In the genomic region with DNA sequence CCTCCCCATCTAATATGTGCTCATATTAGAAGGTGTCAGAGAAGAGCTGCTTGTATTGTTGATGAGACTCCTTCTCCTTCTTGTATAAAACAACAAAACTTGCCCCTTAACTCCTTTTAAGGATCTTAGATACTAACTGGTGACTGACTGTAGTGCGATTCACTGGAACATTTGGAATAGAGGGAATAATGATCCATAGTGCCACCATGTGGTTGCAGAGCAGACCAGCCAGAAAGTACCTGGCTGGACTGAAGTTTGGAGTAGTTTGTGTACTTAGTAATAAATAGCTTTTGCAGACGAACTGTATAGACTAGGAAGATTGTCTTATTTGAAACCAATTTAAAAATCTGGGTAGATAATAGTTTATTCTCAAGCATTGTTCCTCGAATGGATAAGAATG, we compare ENCODE assay signal across 10 mouse cellular contexts. TPM values are rescaled to one million over a fixed set of nuclear protein-coding genes. Genes with fewer than 3 reads are reported as not detected.
A peak's percentile ranks its signal among the peaks of the same experiment; 100 is the strongest.
DNase-seq lines count a peak whose midpoint lies in the region; ATAC-seq and TF ChIP-seq lines count a peak whose summit lies in the region.
"Had no signal": no experiment of that assay in that cellular context is flagged by ENCODE, and none has a peak within 500 bp of the region (broad histone marks: within the 10 kb centered on the region; RNA-seq: fewer than 3 reads in every experiment).

No protein-coding gene starts in this region.

- no peak overlapping the region for H3K9ac ChIP-seq in heart, postnatal 0 days (replicated peaks; ENCODE audit: low read depth, low read length)
- H3K9ac ChIP-seq in heart, embryonic 12.5 days = no peak overlapping the region

- no peak for TF ChIP-seq POLR2A in lung, adult 2 months (IDR thresholded peaks at IDR 0.05; ENCODE audit: borderline replicate concordance, extremely low read depth, low read depth, low read length)
- no peak for TF ChIP-seq POLR2A in thymus, adult 2 months (IDR thresholded peaks at IDR 0.05; ENCODE audit: control insufficient read depth, extremely low read depth, insufficient read depth, low read length, poor library complexity)

- peak; percentile 55 for TF ChIP-seq CTCF in heart, postnatal 0 days (IDR thresholded peaks at IDR 0.05; ENCODE audit: low read depth)
- TF ChIP-seq CTCF in lung, adult 2 months (IDR thresholded peaks at IDR 0.05; ENCODE audit: insufficient read depth, low read length) = peak; percentile 27; the same call in 1 of the 2 replicates
- no peak for TF ChIP-seq CTCF in thymus, adult 2 months (IDR thresholded peaks at IDR 0.05; ENCODE audit: borderline replicate concordance, control insufficient read depth, extremely low read depth, insufficient read depth, low read length, poor library complexity)

- no peak overlapping the region for H3K27ac ChIP-seq in heart, postnatal 0 days (ENCODE audit: low read depth)
- no peak overlapping the region for H3K27ac ChIP-seq in heart, embryonic 12.5 days (ENCODE audit: poor library complexity, severe bottlenecking)
- no peak overlapping the region for H3K27ac ChIP-seq in thymus, adult 2 months (ENCODE audit: control insufficient read depth, insufficient read depth, low read length)

- H3K36me3 ChIP-seq in heart, postnatal 0 days (replicated peaks; ENCODE audit: control insufficient read depth, insufficient read depth, low read length) = peaks cover 8% of the 10 kb centered on the region; the same call in 1 of the 2 replicates
- H3K36me3 ChIP-seq in heart, embryonic 12.5 days = peaks cover 9% of the 10 kb centered on the region; the same call in 1 of the 2 replicates
- H3K36me3 ChIP-seq in thymus, adult 2 months (ENCODE audit: control insufficient read depth, insufficient read depth, low read length) = peaks cover 12% of the 10 kb centered on the region; the same call in 1 of the 2 replicates

- no peak for TF ChIP-seq EP300 in heart, postnatal 0 days (IDR thresholded peaks at IDR 0.05; ENCODE audit: low read depth)

- intact Hi-C loops in gastrocnemius, postnatal 14 days (cut with DNase I; ENCODE audit: low total_unique reads) = loop anchor here (10.0 kb wide), 2 partner anchors 95 to 195 kb away; no protein-coding TSS in a partner anchor

- H3K4me2 ChIP-seq in heart, postnatal 0 days (ENCODE audit: low read depth, low read length) = no peak overlapping the region
- no peak overlapping the region for H3K4me2 ChIP-seq in heart, embryonic 12.5 days

- ATAC-seq in heart, postnatal 0 days (ENCODE audit: insufficient read depth, low read depth) = no peak
- ATAC-seq in heart, embryonic 12.5 days (ENCODE audit: insufficient number of reproducible peaks, low FRiP score) = no peak

- no peaks in the 10 kb centered on the region for H3K4me1 ChIP-seq in heart, postnatal 0 days (ENCODE audit: control insufficient read depth, insufficient read depth)
- no peaks in the 10 kb centered on the region for H3K4me1 ChIP-seq in heart, embryonic 12.5 days (replicated peaks)
- H3K4me1 ChIP-seq in lung, adult 2 months (ENCODE audit: control insufficient read depth, insufficient read depth, low read length) = no peaks in the 10 kb centered on the region
- H3K4me1 ChIP-seq in thymus, adult 2 months (replicated peaks; ENCODE audit: control insufficient read depth, insufficient read depth, low read length) = no peaks in the 10 kb centered on the region

- no peak for DNase-seq in heart, postnatal 0 days (ENCODE audit: low spot score)
- DNase-seq in lung, adult 2 months = no peak
- DNase-seq in lung, postnatal 14 days = no peak
- DNase-seq in brain, adult 2 months (ENCODE audit: low read depth, low spot score) = peak; percentile 58
- peak; percentile 54 for DNase-seq in retina, embryonic 14.5 days (ENCODE audit: low spot score)
- no peak for DNase-seq in gastrocnemius, postnatal 14 days
- DNase-seq in thymus, adult 2 months = no peak
- DNase-seq: heart, postnatal 4 days; left cerebral cortex, postnatal 4 days had no signal

- no peaks in the 10 kb centered on the region for H3K27me3 ChIP-seq in heart, postnatal 0 days (ENCODE audit: control insufficient read depth, insufficient read depth, low read length)
- H3K27me3 ChIP-seq in heart, embryonic 12.5 days (replicated peaks) = no peaks in the 10 kb centered on the region
- H3K27me3 ChIP-seq in thymus, adult 2 months (ENCODE audit: control insufficient read depth, insufficient read depth, low read length) = no peaks in the 10 kb centered on the region

- WGBS in heart, postnatal 0 days = 41% methylated on average over 3 of the region's 3 CpGs
- WGBS in heart, embryonic 12.5 days = 49% methylated on average over 3 of the region's 3 CpGs
- 40% methylated on average over 3 of the region's 3 CpGs for WGBS in lung, adult 2 months
- 91% methylated on average over 3 of the region's 3 CpGs for WGBS in thymus, adult 2 months

- no peak overlapping the region for H3K4me3 ChIP-seq in heart, postnatal 0 days (ENCODE audit: low read depth, low read length)
- no peak overlapping the region for H3K4me3 ChIP-seq in heart, embryonic 12.5 days
- H3K4me3 ChIP-seq in lung, adult 2 months (replicated peaks; ENCODE audit: extremely low read depth, low read depth, low read length) = no peak overlapping the region
- H3K4me3 ChIP-seq in thymus, adult 2 months (ENCODE audit: control insufficient read depth, insufficient read depth, low read length) = no peak overlapping the region

- H3K9me3 ChIP-seq in heart, postnatal 0 days (replicated peaks; ENCODE audit: control insufficient read depth, low read length) = no peaks in the 10 kb centered on the region
- H3K9me3 ChIP-seq in heart, embryonic 12.5 days (replicated peaks) = no peaks in the 10 kb centered on the region

RNA-seq across cellular contexts. Expression of a gene that starts 47.8 kb away (rescaled TPM):
- total RNA-seq in heart, postnatal 0 days (2014; rRNA removed; ENCODE audit: low replicate concordance) = 19.9 and 23.6 TPM in 2 replicates
- 11.8 and 12.4 TPM in 2 replicates for polyA plus RNA-seq in heart, postnatal 0 days (2015; fragmentation: Nextera tagmentation; extraction: Ambion mirVana)
- 40.3 and 42.2 TPM in 2 replicates for polyA plus RNA-seq in heart, embryonic 12.5 days (2016; fragmentation: Nextera tagmentation; extraction: Ambion mirVana)
- polyA plus RNA-seq in lung, adult 2 months (2012; rRNA removed) = 5.7 and 10.3 TPM in 2 replicates
- 10 to 100 TPM; 23.0 to 25.9 TPM for total RNA-seq in gastrocnemius, postnatal 14 days (2021)
- polyA plus RNA-seq in thymus, adult 2 months (2012; rRNA removed) = 9.8 and 10.2 TPM in 2 replicates

RNA-seq across cellular contexts. Expression of a gene that starts 58.6 kb away (rescaled TPM):
- total RNA-seq in heart, postnatal 0 days (2014; rRNA removed; ENCODE audit: low replicate concordance) = 22.6 and 26.7 TPM in 2 replicates
- 13.8 and 14.0 TPM in 2 replicates for polyA plus RNA-seq in heart, postnatal 0 days (2015; fragmentation: Nextera tagmentation; extraction: Ambion mirVana)
- 9.7 and 10.7 TPM in 2 replicates for polyA plus RNA-seq in heart, embryonic 12.5 days (2016; fragmentation: Nextera tagmentation; extraction: Ambion mirVana)
- polyA plus RNA-seq in lung, adult 2 months (2012; rRNA removed) = 15.7 and 17.5 TPM in 2 replicates
- total RNA-seq in gastrocnemius, postnatal 14 days (2021) = 1 to 10 TPM; 4.1 to 4.4 TPM
- 3.9 and 4.4 TPM in 2 replicates for polyA plus RNA-seq in thymus, adult 2 months (2012; rRNA removed)

Comparison
In these comparisons a context has a peak if more than half of its experiments do, and no peak if none do; other contexts are left out.
1. DNase-seq: peak in brain, adult 2 months (single experiment) and retina, embryonic 14.5 days (single experiment); none in heart, postnatal 0 days (single experiment), lung, adult 2 months (single experiment), lung, postnatal 14 days (single experiment), gastrocnemius, postnatal 14 days (single experiment) and thymus, adult 2 months (single experiment).